Mouse (Mus musculus) CD4-positive, CD25-positive, alpha-beta regulatory T cell, adult 4 months (primary cell): ENCODE results near the gene Hipk1. TPM values are rescaled to one million over a fixed set of nuclear protein-coding genes. Genes with fewer than 3 reads are reported as not detected.
"Not testable (repeated sequence)": the region's sequence is repeated elsewhere in the genome, so short reads cannot be mapped to it uniquely, and the experiment has no call there.

Source experiments
- ATAC-seq: one replicate; pipeline ENCODE4 v1.8.0; 2017
- polyA plus RNA-seq, 2 experiments: library from polyadenylated mRNA; unstranded; fragments of 100-300 nt; shearing (Covaris generic); gene quantifications; one replicate each; pipeline ENCODE4 v1.2.1; 2017

Gene Hipk1
- polyA plus RNA-seq, 2 experiments from 2014 or later: 25.6 to 29.8 TPM

DNA sequence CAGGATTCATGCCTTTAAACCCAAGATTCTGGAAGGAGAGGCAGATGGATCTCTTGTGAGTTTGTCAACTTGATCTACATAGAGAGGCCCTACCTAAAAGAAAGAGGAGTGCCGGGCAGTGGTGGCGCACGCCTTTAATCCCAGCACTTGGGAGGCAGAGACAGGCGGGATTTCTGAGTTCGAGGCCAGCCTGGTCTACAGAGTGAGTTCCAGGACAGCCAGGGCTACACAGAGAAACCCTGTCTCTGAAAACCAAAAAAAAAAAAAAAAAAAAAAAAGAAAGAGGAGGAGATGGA lies 696 bp upstream of the Hipk1 start:
- ATAC-seq: not testable (repeated sequence)

DNA sequence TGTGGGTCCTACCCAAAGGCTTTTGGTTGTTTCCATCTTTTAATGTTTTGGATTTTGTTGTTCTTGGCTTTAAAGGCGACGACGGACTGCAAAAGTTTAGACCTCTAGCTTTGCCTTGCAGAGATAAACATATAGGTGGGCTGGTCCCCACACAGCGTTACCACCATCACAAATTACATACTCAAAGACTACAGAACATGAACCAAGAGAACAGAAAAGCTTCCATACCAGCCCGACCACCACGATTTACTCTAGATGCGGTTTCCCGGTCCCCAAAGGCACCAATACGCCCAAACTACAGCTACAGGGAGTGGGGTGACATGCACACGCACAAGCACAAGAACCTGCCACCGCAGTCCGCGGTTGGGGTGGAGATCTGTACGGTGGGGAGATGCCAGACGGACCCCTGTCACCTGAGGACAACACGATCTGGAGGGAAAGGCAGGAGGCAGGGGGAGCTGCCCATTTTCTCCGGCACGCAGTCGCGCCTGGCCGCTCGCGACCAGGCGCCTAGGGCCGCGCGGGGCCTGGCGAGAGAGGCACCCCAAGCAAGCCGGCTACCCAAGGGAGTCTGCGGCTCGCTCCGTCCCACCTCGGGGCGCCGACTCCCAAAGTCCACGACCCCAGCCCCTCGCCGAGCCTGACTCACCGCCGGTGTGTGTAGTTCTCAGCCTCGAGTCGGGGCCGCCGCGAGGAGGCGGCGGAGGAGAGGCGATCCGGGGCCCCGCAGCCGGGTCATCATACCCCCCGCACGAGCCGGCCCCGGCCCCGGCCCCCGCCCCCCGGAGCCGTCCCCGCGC lies 817 bp downstream of the Hipk1 start:
- ATAC-seq: peak; percentile 13

DNA sequence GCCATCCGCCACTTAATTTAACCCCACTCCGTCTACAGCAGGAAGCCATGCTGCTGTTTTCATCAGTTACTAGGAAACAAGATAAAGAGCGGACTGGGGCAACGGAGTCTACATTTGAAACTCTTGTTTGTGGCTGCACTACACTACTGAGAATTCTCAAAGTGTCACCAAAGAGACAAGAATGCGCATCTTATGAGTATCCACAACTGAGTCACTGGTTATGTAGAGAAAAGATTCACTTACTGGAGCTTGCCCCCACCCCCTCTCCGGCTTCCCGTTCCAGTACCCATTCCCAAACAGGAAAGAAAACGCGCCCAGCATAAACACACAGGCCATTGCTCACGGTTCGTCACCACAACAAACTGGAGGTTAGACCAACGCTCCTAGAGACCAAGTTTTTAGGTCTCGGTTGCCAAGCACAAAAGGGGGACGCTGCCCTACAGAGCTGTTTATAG lies 1.4 kb downstream of the Hipk1 start:
- peak; percentile 67 for ATAC-seq

DNA sequence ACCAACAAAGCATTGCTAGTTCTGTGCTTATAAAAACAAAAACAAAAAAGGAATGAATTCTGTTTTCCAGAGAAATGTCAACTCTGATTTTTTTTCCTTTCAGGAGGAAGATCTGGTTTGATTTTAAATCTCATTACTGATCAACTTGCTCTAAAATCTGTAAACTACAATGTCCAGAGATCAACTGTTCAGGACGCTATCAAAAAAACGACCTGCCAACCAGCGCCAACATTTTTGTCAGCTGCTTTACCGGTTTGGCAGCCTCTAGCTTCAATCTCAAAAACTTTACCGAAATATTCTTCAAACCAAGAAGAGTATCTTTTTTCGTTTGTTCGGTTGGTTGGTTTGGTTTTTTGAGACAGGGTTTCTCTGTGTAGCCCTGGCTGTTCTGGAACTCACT lies 2.3 kb downstream of the Hipk1 start:
- ATAC-seq: no peak

DNA sequence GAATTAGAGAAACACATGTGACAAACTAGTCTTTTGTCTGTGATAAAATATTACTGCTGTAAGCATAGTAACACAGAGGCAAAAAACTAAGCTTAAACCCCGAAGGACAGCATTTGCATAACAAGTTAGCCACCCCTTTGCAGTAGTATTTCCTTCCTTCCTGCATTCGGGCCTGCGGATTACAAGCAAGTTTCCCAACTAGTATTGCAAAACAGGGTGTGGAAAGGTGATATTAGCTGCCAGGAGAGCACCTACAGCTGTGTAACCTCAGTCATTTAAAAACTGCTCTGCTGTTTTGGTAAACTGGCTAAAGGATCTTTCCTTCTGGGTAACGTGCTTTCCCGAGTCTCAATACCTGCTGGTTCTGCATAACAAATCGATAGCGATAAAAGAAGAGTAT lies 4.1 kb downstream of the Hipk1 start:
- no peak for ATAC-seq

DNA sequence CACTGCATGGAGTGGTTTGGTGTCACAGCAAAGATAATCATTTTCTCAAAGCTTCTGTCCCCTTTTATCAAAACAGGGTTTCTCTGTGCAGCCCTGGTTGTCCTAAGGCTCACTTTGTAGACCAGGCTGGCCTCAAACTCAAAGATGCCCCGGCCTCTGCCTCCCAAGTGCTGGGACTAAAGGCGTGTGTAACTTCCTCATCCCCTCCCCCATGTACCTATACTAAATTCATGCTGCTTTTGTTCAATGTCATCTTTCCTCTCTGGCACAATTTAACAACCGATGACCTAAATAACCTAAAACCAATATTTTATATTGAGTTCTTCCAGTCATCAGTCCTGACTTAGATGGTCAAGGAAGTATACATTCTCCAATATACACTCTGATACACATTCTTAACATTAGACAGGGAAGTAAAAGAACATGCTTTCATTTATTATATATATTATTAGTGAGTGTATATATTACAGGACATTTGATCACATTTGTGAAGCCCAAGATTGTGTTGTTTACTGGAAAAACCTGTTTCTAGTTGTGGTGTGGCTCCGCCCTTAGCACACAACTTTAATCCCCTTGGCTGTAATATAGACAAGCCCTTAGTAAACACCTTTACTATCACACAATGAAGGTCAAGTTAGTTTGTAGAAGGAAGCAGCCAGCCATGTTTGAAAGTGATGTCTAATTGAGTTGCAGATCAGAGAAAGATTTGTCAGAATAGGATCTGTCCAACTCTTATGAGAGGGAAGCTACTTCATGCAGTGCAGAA lies 8.3 kb downstream of the Hipk1 start:
- ATAC-seq: no peak

DNA sequence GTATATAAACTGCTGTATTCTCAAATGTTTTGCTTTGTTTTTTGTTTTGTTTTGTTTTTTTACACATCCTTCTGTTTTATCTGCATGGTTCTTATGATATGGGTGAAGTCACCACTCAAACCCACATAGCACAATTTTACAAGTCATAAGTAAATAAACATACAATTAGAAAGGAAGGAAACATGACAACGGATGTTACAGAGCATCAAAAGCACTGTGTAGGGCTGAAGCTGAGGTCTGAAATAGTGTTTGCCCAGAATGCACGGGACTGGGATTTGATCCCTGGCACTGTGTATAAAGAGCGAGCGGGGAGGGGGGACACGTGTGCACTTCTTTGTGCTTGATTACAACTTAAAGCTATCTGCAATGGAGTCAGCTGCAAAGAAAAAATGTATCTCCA lies 10.6 kb downstream of the Hipk1 start:
- ATAC-seq: peak; percentile 65

DNA sequence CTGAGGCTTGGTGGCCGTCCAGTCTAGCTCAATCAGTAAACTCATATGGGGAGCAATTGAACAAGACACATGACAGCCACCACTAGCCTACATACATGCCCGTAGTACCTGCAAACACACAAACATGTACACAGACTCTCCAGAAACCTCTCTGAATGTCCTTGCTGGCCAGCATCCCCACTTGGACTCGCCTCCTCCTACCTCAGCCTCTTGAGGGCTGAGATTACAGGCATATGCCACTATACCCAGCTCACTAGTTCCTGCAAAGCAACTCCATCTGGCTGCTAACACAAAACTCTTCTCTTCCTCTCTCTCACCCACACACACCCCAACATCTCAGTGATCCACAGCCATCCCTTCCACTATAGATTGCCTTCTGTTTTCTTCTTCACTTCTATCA lies 11.1 kb downstream of the Hipk1 start:
- peak; percentile 15 for ATAC-seq

DNA sequence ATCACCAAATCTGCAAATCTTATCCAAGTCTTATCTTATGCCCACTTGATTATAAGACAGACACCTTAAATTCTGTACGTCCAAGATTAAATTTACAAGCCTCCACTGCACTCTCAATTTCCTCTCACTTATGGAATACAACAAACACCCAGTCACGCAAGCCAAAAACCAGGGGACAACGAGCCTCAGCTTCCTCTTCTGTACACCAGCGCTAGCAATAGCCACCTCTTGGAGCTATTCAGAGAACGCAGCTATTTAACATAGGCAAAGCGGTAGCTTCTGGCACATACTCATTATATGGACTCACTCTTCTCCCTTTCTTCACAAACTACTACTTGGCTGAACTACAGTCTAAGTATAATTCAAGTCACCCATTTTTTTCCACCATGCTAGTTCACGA lies 12.2 kb downstream of the Hipk1 start:
- ATAC-seq: no peak

DNA sequence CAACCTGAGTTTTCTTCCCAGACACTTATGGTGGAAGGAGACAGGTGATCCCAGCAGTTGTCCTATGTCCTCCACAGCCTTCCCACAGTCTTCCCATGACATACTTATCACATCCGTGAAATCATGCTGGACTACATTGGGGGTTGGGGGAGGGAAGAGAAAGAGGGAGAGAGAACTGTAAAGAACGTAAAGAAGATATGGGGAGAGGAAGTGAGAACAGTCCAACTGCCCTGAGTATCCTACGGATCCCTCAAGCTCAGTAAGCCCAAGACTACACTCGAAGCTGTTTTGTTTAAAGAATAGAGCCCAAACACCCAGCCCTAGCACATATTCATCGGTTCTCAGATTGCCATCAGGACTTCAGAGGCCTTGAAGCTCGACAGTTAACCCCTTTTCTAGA lies 12.7 kb downstream of the Hipk1 start:
- ATAC-seq: no peak

DNA sequence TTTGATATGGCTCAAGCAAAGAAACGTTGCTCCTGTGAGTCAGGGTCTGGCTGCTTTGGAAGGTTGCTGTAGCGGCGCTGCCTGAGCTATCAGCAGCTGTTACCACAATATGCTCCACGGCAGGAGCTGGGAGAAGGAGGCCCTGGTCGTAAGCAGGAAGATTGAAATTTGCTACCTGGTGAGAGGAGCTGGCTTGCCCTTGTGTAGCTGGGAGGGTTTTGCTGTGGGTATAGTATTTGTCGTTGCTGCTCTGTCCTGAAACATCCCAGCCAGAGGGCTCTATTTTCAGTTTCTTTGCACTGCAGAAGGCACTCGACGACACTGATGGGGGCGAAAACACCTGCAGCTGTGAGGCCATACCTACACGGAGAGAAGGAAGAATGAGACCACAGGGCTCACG lies 13.4 kb downstream of the Hipk1 start:
- ATAC-seq: no peak

DNA sequence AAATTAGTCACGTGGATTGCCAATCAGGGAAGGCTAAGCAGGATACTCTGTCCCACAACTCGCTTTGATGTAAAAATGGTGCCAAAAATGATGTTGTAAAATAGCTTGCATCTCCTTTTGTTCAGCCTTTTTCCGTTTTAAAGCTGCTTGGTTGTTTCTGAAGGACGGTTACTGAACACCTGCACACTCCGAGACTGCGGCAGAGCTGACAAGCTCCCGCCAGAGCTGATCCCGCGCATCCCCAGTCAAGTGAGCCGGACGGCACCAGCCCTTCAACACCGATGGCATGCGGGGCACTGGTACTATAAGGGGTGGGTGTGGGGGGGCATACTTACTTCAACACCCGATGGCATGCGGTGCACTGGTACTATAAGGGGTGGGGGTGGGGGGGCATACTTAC lies 17.4 kb downstream of the Hipk1 start:
- peak; percentile 6 for ATAC-seq

DNA sequence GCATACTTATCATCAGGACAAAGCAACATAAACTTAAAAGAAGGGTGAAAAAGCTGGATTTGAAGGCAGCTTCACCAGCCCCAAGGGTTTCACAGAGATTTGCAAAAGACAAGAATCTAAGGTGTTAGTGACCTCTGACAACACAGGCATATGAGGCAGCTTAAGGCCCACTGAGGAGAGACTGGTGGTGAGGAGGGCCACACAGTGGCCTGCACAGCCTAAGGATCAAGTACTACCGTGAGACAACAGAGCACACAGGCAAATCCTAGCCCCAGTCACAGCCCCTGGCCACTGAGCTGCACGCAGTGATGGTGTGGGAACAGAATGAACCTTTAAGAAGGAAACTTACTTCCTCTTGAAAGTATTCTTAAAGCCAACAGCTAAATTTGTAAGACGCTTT lies 17.9 kb downstream of the Hipk1 start:
- peak; percentile 28 for ATAC-seq

DNA sequence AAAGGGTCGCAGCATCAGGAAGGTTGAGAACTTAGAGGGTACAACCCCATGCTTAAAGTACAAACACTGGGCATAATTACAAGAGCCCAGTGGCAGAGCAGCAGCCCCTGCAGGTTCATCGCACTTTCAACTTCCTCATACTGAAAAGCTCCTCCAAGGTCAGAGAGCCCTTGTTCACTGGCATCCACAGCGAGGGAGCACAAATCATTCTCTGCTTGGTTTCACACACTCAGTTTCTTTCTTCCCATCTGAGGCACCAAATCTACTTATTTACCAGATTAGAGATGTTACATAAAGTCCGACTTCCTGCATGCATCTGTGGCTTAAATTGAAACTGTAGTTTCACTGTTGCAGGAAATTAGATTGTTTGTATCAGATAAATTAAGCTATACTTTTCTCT lies 18.5 kb downstream of the Hipk1 start:
- ATAC-seq: peak; percentile 78

DNA sequence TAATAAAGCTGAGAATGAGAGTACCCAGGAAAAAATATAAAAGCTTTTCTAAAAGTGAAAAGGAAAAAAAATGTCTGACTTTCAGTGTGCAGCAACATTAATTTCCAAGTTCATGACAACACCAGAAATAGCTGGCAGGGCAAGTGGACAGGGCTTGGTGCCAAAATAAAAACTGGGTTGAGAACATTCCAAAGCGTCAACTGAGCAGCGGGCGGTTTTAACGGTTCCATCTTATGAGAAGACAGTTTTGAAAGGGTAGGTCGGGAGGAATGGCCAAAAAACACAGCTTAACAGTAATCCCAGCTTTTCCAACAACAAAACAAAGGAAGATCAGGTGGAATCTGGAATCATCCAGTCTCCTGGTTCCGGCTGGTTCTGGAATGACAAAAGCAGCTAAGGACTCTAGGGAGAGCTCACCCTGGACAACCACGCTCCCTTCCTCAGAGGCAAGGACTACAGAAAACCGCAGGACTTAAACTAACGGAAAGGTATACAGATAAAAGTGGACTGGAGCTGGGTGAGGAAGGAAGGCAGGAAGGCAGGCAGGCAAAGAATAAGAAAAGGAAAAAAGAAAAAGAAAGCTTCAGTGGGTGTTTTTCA lies 19.7 kb downstream of the Hipk1 start:
- ATAC-seq: no peak

DNA sequence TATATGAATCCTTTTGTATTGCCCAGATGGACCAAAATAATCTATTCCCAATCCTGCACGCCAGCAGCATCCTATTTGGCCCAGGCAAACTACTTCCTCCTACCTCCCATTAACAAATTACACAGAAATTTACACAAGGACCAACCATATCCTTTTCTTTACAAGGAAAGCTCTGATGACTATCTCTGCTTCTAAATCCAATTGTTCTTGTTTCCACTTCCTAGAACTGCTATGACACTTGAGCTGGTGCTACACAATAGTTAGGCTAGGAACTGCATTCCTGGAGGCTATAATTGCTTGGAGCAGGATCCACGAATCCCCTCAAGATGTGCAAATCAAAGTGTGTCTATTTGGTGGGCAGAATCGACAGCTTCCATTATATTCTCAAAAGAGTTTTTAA lies 24.6 kb downstream of the Hipk1 start:
- ATAC-seq: no peak

DNA sequence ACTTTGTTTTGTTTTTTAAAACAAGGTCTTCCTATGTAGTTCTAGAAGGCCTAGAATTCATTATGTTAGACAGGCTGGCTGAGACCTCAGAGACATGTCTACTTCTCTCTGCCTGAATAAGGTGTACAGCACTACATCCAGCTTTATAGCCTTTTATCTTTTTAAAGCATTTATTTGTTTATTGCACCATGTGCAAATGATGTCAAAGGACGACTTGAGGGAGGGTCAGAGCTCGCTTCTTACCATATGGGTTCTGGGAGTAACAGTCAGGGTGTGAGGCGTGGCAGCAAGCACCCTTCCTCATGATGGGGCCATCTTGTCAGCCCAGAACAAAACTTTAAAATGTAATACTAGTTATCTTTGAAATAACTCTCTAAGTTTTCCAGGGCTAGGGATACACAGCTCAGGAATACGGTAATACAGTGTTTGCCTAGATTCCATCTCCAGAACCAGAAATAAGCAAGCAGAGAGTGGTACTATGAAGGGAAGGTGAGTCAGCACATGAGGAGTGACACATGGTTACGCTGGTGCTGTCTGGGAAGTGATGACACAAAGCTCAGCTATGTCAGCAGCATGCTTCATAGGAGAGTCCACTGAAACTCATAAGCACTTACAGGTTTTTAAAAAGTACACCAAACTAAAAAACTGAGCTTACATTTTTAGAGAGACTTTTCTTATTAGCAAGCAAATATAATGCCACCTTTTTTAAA lies 31.9 kb downstream of the Hipk1 start:
- ATAC-seq: no peak

DNA sequence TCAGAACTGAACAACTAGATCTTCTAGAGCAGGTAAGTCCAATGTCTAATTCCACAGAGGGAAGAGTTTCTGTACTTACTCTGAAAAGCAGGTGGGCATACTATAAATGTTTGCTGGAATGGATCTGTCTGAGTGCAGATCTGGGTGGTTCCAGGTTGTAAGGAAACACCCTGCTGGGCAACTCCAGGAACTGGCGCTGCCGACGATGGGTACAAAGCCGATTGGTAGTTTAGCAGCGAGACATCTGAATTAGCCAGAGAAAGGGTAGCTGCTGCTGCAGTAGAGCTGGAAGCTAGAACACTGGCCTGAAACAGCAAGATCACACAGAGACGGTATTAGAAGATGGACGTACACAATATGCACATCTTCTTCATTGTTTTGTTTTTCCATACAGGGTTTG lies 32.9 kb downstream of the Hipk1 start:
- no peak for ATAC-seq

DNA sequence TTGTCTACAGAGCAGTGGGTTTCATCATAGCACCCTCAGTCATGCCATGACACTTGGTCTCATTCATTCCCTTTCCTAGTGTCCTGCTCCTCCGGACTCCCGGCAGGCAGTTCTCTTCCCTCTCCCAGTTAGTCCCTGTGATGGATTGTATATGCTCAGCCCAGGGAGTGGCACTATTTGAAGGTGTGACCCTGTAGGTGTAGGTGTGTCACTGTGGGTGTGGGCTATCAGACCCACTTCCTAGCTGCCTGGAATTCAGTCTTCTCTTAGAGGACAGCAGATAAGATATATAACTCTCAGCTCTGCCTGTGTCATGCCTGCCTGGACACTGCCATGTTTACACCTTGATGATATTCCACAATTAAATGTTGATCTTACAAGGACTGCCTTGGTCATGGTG lies 34.4 kb downstream of the Hipk1 start:
- no peak for ATAC-seq

DNA sequence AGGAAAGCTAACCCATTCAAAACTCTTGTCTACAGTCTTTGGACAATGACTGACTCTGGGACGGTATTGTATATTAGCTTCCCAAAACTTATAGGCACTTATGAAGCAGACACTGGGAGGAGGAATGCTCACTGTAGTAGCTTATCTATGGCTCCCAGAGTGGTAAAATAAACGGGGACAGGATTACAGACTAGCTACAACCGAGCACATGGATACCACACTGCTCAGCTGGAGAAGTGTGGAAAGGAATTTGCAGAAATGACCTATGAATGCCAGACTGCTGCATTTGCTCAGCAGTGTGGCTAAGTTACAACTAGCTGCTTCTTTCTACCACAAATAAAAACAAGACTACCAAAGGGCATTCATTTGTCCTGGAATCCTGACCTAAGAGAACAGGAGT lies 36.0 kb downstream of the Hipk1 start:
- no peak for ATAC-seq

DNA sequence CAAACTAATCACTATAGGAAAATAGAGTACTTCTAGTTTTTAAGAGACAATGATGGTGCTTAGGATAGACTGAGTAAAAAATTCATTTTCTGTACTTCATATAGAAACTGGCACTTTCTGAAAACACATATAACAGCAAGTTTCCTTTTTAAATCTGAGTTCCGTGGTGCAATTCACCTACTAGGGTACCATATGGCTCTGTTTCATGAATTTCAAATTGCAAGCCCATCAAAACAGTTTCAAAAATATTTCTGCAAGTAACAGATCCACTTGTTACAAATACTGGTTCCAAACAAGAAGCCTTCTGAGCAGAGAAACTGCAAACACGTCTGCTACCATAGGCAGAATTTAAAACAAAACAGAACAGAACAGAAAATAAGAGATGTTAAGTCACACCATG lies 39.8 kb downstream of the Hipk1 start:
- no peak for ATAC-seq

DNA sequence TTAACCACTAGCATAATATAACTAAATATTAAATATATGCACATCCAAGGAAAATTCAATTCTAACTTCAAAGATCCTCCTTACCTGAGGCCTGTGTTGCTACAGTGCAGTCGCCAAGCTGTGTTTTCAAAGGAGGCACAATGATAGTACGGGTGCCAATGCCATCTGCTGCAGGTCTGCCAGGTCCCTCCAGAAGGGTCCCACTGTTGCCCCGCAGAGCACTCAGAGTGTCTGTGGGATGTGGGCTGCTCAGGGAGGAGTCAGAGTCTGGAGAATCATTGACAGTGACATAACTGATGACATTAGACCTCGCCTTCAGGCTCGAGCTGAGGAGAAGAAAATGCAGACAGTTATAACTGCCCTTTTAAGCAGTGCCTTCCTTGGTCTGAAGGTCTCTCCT lies 44.7 kb downstream of the Hipk1 start:
- no peak for ATAC-seq

DNA sequence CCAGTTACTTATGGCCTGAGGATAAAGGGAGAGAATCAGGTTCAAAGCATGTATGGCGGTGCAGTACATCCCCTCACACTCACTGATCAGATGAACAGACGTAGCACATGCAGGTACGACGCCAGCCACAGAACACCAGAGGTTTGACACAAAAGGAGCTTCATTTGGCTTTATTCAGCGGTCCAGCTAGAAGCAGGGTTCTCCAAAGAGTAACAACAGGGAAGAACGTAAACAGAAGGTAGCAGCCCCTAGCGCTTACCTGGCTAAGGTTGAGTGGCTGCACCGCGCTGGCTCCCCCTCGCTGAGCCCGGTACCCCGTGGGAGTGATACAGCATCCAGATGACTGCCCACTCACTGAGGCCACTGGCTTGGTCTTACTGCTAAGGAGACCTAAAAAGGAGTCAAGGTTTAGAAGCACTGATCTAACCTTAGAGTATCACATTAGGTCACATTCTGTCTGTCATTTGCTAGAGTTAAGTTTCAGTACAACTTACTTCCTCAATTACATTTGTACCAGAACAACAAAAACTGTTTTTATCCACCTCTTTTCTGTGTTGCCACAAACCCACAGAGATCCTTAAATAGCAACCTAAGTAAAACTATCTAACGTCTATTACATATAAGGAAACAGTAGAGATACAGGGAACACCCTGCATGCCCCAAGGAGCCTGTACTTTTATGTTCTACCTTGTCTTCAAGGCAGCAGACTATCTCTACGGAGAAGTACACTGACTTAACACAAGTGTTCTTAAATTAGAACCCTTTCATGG lies 46.2 kb downstream of the Hipk1 start:
- no peak for ATAC-seq
